In the genomic region with DNA sequence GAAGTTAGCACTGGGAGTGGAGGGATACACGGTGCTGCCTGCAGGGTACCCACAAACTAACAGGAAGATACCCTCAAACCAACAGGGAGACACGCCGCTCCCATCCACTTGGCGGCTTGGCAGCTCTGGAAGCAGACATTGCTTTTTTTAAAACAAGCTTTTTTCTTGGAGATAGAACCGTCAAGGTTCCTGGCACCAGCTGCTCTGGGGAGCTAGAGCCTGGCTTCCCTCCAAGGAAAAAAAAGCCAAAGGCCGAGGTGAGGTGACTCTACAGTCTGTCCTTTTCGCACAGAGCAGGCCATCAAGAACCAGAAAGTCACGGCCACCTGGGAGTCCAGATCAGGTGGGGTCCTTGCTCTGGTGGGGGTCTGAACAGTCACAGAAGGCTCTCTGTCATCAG, we compare ENCODE assay signal across 11 mouse cellular contexts.
DNase-seq lines count a peak whose midpoint lies in the region; ATAC-seq and TF ChIP-seq lines count a peak whose summit lies in the region.
"Had no signal": no experiment of that assay in that cellular context is flagged by ENCODE, and none has a peak within 500 bp of the region (broad histone marks: within the 10 kb centered on the region; RNA-seq: fewer than 3 reads in every experiment).

No protein-coding gene starts in this region.

- H3K27ac ChIP-seq in kidney, embryonic 15.5 days, result no peak overlapping the region
- H3K27ac ChIP-seq in ES-E14 (ENCODE audit: insufficient read depth, low read depth, low read length, poor library complexity, severe bottlenecking), result no peak overlapping the region
- peak overlapping the region; percentile 33 for H3K27ac ChIP-seq in heart, postnatal 0 days (ENCODE audit: low read depth)
- H3K27ac ChIP-seq: embryonic facial prominence, embryonic 12.5 days; midbrain, embryonic 15.5 days had no signal

- H3K4me3 ChIP-seq in kidney, embryonic 15.5 days (replicated peaks), result no peak overlapping the region
- peak overlapping the region in 1 of 2 experiments; percentile 26; a peak in 2 of 4 replicates for H3K4me3 ChIP-seq in ES-E14 (ENCODE audit: insufficient read depth in 1 of 2, low read depth in 1 of 2, low read length in 2 of 2, poor library complexity in 1 of 2, severe bottlenecking in 1 of 2)
- no peak overlapping the region for H3K4me3 ChIP-seq in heart, postnatal 0 days (ENCODE audit: low read depth, low read length)
- H3K4me3 ChIP-seq: embryonic facial prominence, embryonic 12.5 days; midbrain, embryonic 15.5 days had no signal

- whole genome bisulfite sequencing in kidney, embryonic 15.5 days, result 57% methylated on average over 8 of the region's 8 CpGs
- 15% methylated on average over 8 of the region's 8 CpGs for WGBS in heart, postnatal 0 days

- H3K27me3 ChIP-seq in kidney, embryonic 15.5 days, result no peaks in the 10 kb centered on the region
- no peaks in the 10 kb centered on the region for H3K27me3 ChIP-seq in heart, postnatal 0 days (ENCODE audit: control insufficient read depth, insufficient read depth, low read length)
- H3K27me3 ChIP-seq: embryonic facial prominence, embryonic 12.5 days; midbrain, embryonic 15.5 days had no signal

- in situ Hi-C loops in ES-E14 (cut with MboI; ENCODE audit: low sequenced_read_pairs in 2 of 2, unreplicated experiment in 2 of 2), result no loop called here

- peaks cover 43% of the 10 kb centered on the region for H3K4me1 ChIP-seq in kidney, embryonic 15.5 days
- H3K4me1 ChIP-seq in ES-E14 (ENCODE audit: control insufficient read depth in 2 of 2, insufficient read depth in 2 of 2, low read length in 2 of 2, poor library complexity in 1 of 2), result peaks cover 1 to 7% of the 10 kb centered on the region in 2 experiments; a peak in 1 of 4 replicates
- H3K4me1 ChIP-seq in heart, postnatal 0 days (ENCODE audit: control insufficient read depth, insufficient read depth), result peaks cover 35% of the 10 kb centered on the region

- no peaks in the 10 kb centered on the region for H3K9me3 ChIP-seq in kidney, embryonic 15.5 days (replicated peaks)
- no peaks in the 10 kb centered on the region for H3K9me3 ChIP-seq in ES-E14 (ENCODE audit: control insufficient read depth, insufficient read depth, low read depth, low read length)
- H3K9me3 ChIP-seq in heart, postnatal 0 days (replicated peaks; ENCODE audit: control insufficient read depth, low read length), result no peaks in the 10 kb centered on the region
- H3K9me3 ChIP-seq: embryonic facial prominence, embryonic 12.5 days; midbrain, embryonic 15.5 days had no signal

- no peak for ATAC-seq in kidney, embryonic 15.5 days (replicated peaks; ENCODE audit: low FRiP score)
- 0 out of 2 replicates have a peak, but pooled peaks have one; percentile 1 for ATAC-seq in heart, postnatal 0 days (ENCODE audit: insufficient read depth, low read depth)
- ATAC-seq: midbrain, embryonic 15.5 days had no signal

- TF ChIP-seq EP300 in heart, postnatal 0 days (IDR thresholded peaks at IDR 0.05; ENCODE audit: low read depth), result no peak

- DNase-seq in kidney, adult 11 months, result peak; percentile 40
- no peak for DNase-seq in ES-E14 (ENCODE audit: low read depth, low spot score)
- peak; percentile 85 for DNase-seq in adrenal gland, postnatal 14 days
- DNase-seq in heart, postnatal 0 days (ENCODE audit: low spot score), result no peak
- no peak for DNase-seq in thymus, postnatal 4 days
- DNase-seq in gastrocnemius, postnatal 4 days (ENCODE audit: low spot score in 2 of 2), result no peak
- DNase-seq in frontal cortex, adult 2 months (ENCODE audit: extremely low spot score in 1 of 2, low spot score in 1 of 2), result no peak
- DNase-seq: liver had no signal

- H3K36me3 ChIP-seq in kidney, embryonic 15.5 days, result peaks cover 5% of the 10 kb centered on the region; the same call in 1 of the 2 replicates
- H3K36me3 ChIP-seq in ES-E14 (ENCODE audit: control insufficient read depth, insufficient read depth, low read length, poor library complexity, severe bottlenecking), result no peaks in the 10 kb centered on the region
- peaks cover 3% of the 10 kb centered on the region; the same call in 1 of the 2 replicates for H3K36me3 ChIP-seq in heart, postnatal 0 days (replicated peaks; ENCODE audit: control insufficient read depth, insufficient read depth, low read length)
- H3K36me3 ChIP-seq: midbrain, embryonic 15.5 days had no signal

- no peak overlapping the region for H3K9ac ChIP-seq in kidney, embryonic 15.5 days
- H3K9ac ChIP-seq in ES-E14 (ENCODE audit: insufficient read depth, low read depth, low read length, poor library complexity, severe bottlenecking), result 0 out of 2 replicates have a peak overlapping the region, but pooled peaks have one; percentile 17
- no peak overlapping the region for H3K9ac ChIP-seq in heart, postnatal 0 days (replicated peaks; ENCODE audit: low read depth, low read length)
- H3K9ac ChIP-seq: embryonic facial prominence, embryonic 12.5 days; midbrain, embryonic 15.5 days had no signal

- no peak overlapping the region for H3K4me2 ChIP-seq in kidney, embryonic 15.5 days
- peak overlapping the region; percentile 11; the same call in 1 of the 2 replicates for H3K4me2 ChIP-seq in heart, postnatal 0 days (ENCODE audit: low read depth, low read length)
- H3K4me2 ChIP-seq: embryonic facial prominence, embryonic 12.5 days; midbrain, embryonic 15.5 days had no signal

- TF ChIP-seq CTCF in heart, postnatal 0 days (IDR thresholded peaks at IDR 0.05; ENCODE audit: low read depth), result no peak

TF ChIP-seq in ES-E14, 5 proteins besides CTCF, POLR2A, EP300 and RAD21:
- TF ChIP-seq ZC3H11A (IDR thresholded peaks at IDR 0.05; ENCODE audit: borderline replicate concordance, low read depth, low read length) (no peak), HCFC1 (IDR thresholded peaks at IDR 0.05; ENCODE audit: borderline replicate concordance, insufficient read depth, low read length) (no peak), MAFK (IDR thresholded peaks at IDR 0.05; ENCODE audit: insufficient read depth, low read depth, low read length) (no peak), CHD2 (IDR thresholded peaks at IDR 0.05; ENCODE audit: low read depth, low read length) (no peak), ZNF384 (IDR thresholded peaks at IDR 0.05; ENCODE audit: low read depth, low read length) (no peak)

Comparison
In these comparisons a context has a peak if more than half of its experiments do, and no peak if none do; other contexts are left out.
1. DNase-seq: peak in kidney, adult 11 months (single experiment) and adrenal gland, postnatal 14 days (single experiment); none in ES-E14 (single experiment), heart, postnatal 0 days (single experiment), thymus, postnatal 4 days (single experiment), gastrocnemius, postnatal 4 days (0 of 2) and frontal cortex, adult 2 months (0 of 2).